Mouse (Mus musculus): ENCODE measurements around the gene Kank1. TPM values are rescaled to one million over a fixed set of nuclear protein-coding genes. Genes with fewer than 3 reads are reported as not detected.
A peak's percentile ranks its signal among the peaks of the same experiment; 100 is the strongest.

The Kank1 gene
- polyA plus RNA-seq, 1 experiment from 2014 or later: 12.2 TPM

- ATAC-seq (ENCODE audit: low FRiP score) (peak; percentile 70), DNase-seq (ENCODE audit: low spot score) (no peak)
- Histone ChIP-seq H3K36me3 (replicated peaks; ENCODE audit: control insufficient read depth, insufficient read depth) (no peaks in the 10 kb centered on the region), H3K9ac (peak overlapping the region; percentile 29), H3K4me2 (replicated peaks) (peak overlapping the region; percentile 39), H3K4me1 (replicated peaks; ENCODE audit: control insufficient read depth, insufficient read depth, low read length) (peaks cover 25% of the 10 kb centered on the region), H3K9me3 (ENCODE audit: control insufficient read depth, low read length) (no peaks in the 10 kb centered on the region), H3K4me3 (replicated peaks; ENCODE audit: low read length) (no peak overlapping the region), H3K27ac (peak overlapping the region; percentile 48; the same call in 1 of the 2 replicates), H3K27me3 (ENCODE audit: control insufficient read depth, insufficient read depth, low read length) (no peaks in the 10 kb centered on the region)
- 20% methylated on average over 13 of the region's 13 CpGs for WGBS
Measured at GRCm38 (mm10) chr19:25400212-25400913, 163.6 kb downstream of the Kank1 start.

- Histone ChIP-seq H3K4me2 (replicated peaks) (no peak overlapping the region), H3K9ac (no peak overlapping the region), H3K36me3 (replicated peaks; ENCODE audit: control insufficient read depth, insufficient read depth) (no peaks in the 10 kb centered on the region), H3K27me3 (ENCODE audit: control insufficient read depth, insufficient read depth, low read length) (no peaks in the 10 kb centered on the region), H3K9me3 (ENCODE audit: control insufficient read depth, low read length) (no peaks in the 10 kb centered on the region), H3K4me1 (replicated peaks; ENCODE audit: control insufficient read depth, insufficient read depth, low read length) (peaks cover 31% of the 10 kb centered on the region), H3K27ac (no peak overlapping the region), H3K4me3 (replicated peaks; ENCODE audit: low read length) (no peak overlapping the region)
- DNase-seq (ENCODE audit: low spot score): no peak
- ATAC-seq (ENCODE audit: low FRiP score): no peak
- WGBS: 37% methylated on average over 8 of the region's 8 CpGs
Measured at GRCm38 (mm10) chr19:25401521-25401920, 164.7 kb downstream of the Kank1 start.

GRCm38 (mm10) chr19:25404163-25404562 lies 167.4 kb downstream of the Kank1 start:
- no peak overlapping the region for H3K27ac ChIP-seq
- H3K27me3 ChIP-seq (ENCODE audit: control insufficient read depth, insufficient read depth, low read length): no peaks in the 10 kb centered on the region; the same call in none of the 2 replicates
- H3K9ac ChIP-seq: no peak overlapping the region
- no peak for DNase-seq (ENCODE audit: low spot score)
- H3K9me3 ChIP-seq (ENCODE audit: control insufficient read depth, low read length): no peaks in the 10 kb centered on the region
- no peak for ATAC-seq (ENCODE audit: low FRiP score)
- WGBS: 92% methylated on average over 4 of the region's 4 CpGs
- no peak overlapping the region for H3K4me2 ChIP-seq (replicated peaks)
- H3K4me1 ChIP-seq (replicated peaks; ENCODE audit: control insufficient read depth, insufficient read depth, low read length): peaks cover 37% of the 10 kb centered on the region
- no peak overlapping the region for H3K4me3 ChIP-seq (replicated peaks; ENCODE audit: low read length)
- H3K36me3 ChIP-seq (replicated peaks; ENCODE audit: control insufficient read depth, insufficient read depth): no peaks in the 10 kb centered on the region

GRCm38 (mm10) chr19:25405987-25406386 lies 169.2 kb downstream of the Kank1 start:
- H3K9ac ChIP-seq: peak overlapping the region; percentile 48; the same call in 1 of the 2 replicates
- WGBS: 26% methylated on average over 6 of the region's 6 CpGs

GRCm38 (mm10) chr19:25406481-25407184 lies 169.9 kb downstream of the Kank1 start:
- Histone ChIP-seq H3K4me3 (replicated peaks; ENCODE audit: low read length) (peak overlapping the region; percentile 33), H3K27me3 (ENCODE audit: control insufficient read depth, insufficient read depth, low read length) (no peaks in the 10 kb centered on the region; the same call in none of the 2 replicates), H3K9ac (peak overlapping the region; percentile 48), H3K4me2 (replicated peaks) (peak overlapping the region; percentile 82), H3K36me3 (replicated peaks; ENCODE audit: control insufficient read depth, insufficient read depth) (no peaks in the 10 kb centered on the region), H3K27ac (peak overlapping the region; percentile 44; the same call in 1 of the 2 replicates), H3K9me3 (ENCODE audit: control insufficient read depth, low read length) (no peaks in the 10 kb centered on the region), H3K4me1 (replicated peaks; ENCODE audit: control insufficient read depth, insufficient read depth, low read length) (peaks cover 16% of the 10 kb centered on the region)
- 3% methylated on average over 28 of the region's 28 CpGs for WGBS
- no peak for DNase-seq (ENCODE audit: low spot score)
- ATAC-seq (ENCODE audit: low FRiP score): peak; percentile 72; the same call in 1 of the 2 replicates

More at GRCm38 (mm10) chr19:25405987-25406386, 169.2 kb downstream of the Kank1 start:
- H3K36me3 ChIP-seq (replicated peaks; ENCODE audit: control insufficient read depth, insufficient read depth): no peaks in the 10 kb centered on the region
- ATAC-seq (ENCODE audit: low FRiP score) (no peak), DNase-seq (ENCODE audit: low spot score) (no peak)
- H3K27me3 ChIP-seq (ENCODE audit: control insufficient read depth, insufficient read depth, low read length): no peaks in the 10 kb centered on the region; the same call in none of the 2 replicates
- 0 out of 2 replicates have a peak overlapping the region, but pooled peaks have one; percentile 44 for H3K27ac ChIP-seq
- peaks cover 23% of the 10 kb centered on the region for H3K4me1 ChIP-seq (replicated peaks; ENCODE audit: control insufficient read depth, insufficient read depth, low read length)
- peak overlapping the region; percentile 33; the same call in 1 of the 2 replicates for H3K4me3 ChIP-seq (replicated peaks; ENCODE audit: low read length)
- H3K4me2 ChIP-seq (replicated peaks): peak overlapping the region; percentile 82
- no peaks in the 10 kb centered on the region for H3K9me3 ChIP-seq (ENCODE audit: control insufficient read depth, low read length)

- H3K27ac ChIP-seq: peak overlapping the region; percentile 44; the same call in 1 of the 2 replicates
- H3K9me3 ChIP-seq (ENCODE audit: control insufficient read depth, low read length): no peaks in the 10 kb centered on the region
- no peaks in the 10 kb centered on the region for H3K36me3 ChIP-seq (replicated peaks; ENCODE audit: control insufficient read depth, insufficient read depth)
- peak overlapping the region; percentile 48 for H3K9ac ChIP-seq
- peak overlapping the region; percentile 82 for H3K4me2 ChIP-seq (replicated peaks)
- WGBS: 32% methylated on average over 10 of the region's 10 CpGs
- H3K27me3 ChIP-seq (ENCODE audit: control insufficient read depth, insufficient read depth, low read length): no peaks in the 10 kb centered on the region; the same call in none of the 2 replicates
- ATAC-seq (ENCODE audit: low FRiP score) (no peak), DNase-seq (ENCODE audit: low spot score) (no peak)
- H3K4me3 ChIP-seq (replicated peaks; ENCODE audit: low read length): peak overlapping the region; percentile 33
- peaks cover 13% of the 10 kb centered on the region for H3K4me1 ChIP-seq (replicated peaks; ENCODE audit: control insufficient read depth, insufficient read depth, low read length)
Measured at GRCm38 (mm10) chr19:25407185-25407886, 170.6 kb downstream of the Kank1 start.

- Histone ChIP-seq H3K4me2 (replicated peaks) (peak overlapping the region; percentile 82), H3K9ac (no peak overlapping the region), H3K27ac (no peak overlapping the region), H3K4me1 (replicated peaks; ENCODE audit: control insufficient read depth, insufficient read depth, low read length) (peaks cover 13% of the 10 kb centered on the region), H3K9me3 (ENCODE audit: control insufficient read depth, low read length) (no peaks in the 10 kb centered on the region), H3K36me3 (replicated peaks; ENCODE audit: control insufficient read depth, insufficient read depth) (no peaks in the 10 kb centered on the region), H3K4me3 (replicated peaks; ENCODE audit: low read length) (0 out of 2 replicates have a peak overlapping the region, but pooled peaks have one; percentile 1), H3K27me3 (ENCODE audit: control insufficient read depth, insufficient read depth, low read length) (no peaks in the 10 kb centered on the region; the same call in none of the 2 replicates)
- DNase-seq (ENCODE audit: low spot score): no peak
- 45% methylated on average over 6 of the region's 6 CpGs for WGBS
- ATAC-seq (ENCODE audit: low FRiP score): no peak
Measured at GRCm38 (mm10) chr19:25407887-25408236, 171.1 kb downstream of the Kank1 start.

- 98% methylated on average over 9 of the region's 9 CpGs for WGBS
- no peak for DNase-seq (ENCODE audit: low spot score)
Measured at GRCm38 (mm10) chr19:25409239-25409638, 172.5 kb downstream of the Kank1 start.

GRCm38 (mm10) chr19:25411353-25411752 lies 174.6 kb downstream of the Kank1 start:
- H3K36me3 ChIP-seq (replicated peaks; ENCODE audit: control insufficient read depth, insufficient read depth): no peaks in the 10 kb centered on the region
- H3K4me2 ChIP-seq (replicated peaks): no peak overlapping the region
- H3K27ac ChIP-seq: no peak overlapping the region
- H3K9ac ChIP-seq: no peak overlapping the region
- no peak for ATAC-seq (ENCODE audit: low FRiP score)
- H3K4me3 ChIP-seq (replicated peaks; ENCODE audit: low read length): no peak overlapping the region
- no peak for DNase-seq (ENCODE audit: low spot score)
- no peaks in the 10 kb centered on the region for H3K9me3 ChIP-seq (ENCODE audit: control insufficient read depth, low read length)
- H3K4me1 ChIP-seq (replicated peaks; ENCODE audit: control insufficient read depth, insufficient read depth, low read length): peaks cover 9% of the 10 kb centered on the region
- H3K27me3 ChIP-seq (ENCODE audit: control insufficient read depth, insufficient read depth, low read length): no peaks in the 10 kb centered on the region; the same call in none of the 2 replicates
- 84% methylated on average over 17 of the region's 17 CpGs for WGBS

More at GRCm38 (mm10) chr19:25409239-25409638, 172.5 kb downstream of the Kank1 start:
- Histone ChIP-seq H3K36me3 (replicated peaks; ENCODE audit: control insufficient read depth, insufficient read depth) (no peaks in the 10 kb centered on the region), H3K4me1 (replicated peaks; ENCODE audit: control insufficient read depth, insufficient read depth, low read length) (peaks cover 13% of the 10 kb centered on the region), H3K27ac (no peak overlapping the region), H3K4me3 (replicated peaks; ENCODE audit: low read length) (no peak overlapping the region), H3K4me2 (replicated peaks) (no peak overlapping the region), H3K9ac (no peak overlapping the region), H3K27me3 (ENCODE audit: control insufficient read depth, insufficient read depth, low read length) (no peaks in the 10 kb centered on the region; the same call in none of the 2 replicates), H3K9me3 (ENCODE audit: control insufficient read depth, low read length) (no peaks in the 10 kb centered on the region)
- ATAC-seq (ENCODE audit: low FRiP score): no peak

Data from hindbrain, embryonic 14.5 days (tissue).